Mouse (Mus musculus) megakaryocyte, embryonic 14.5 days (primary cell): ENCODE measurements around the gene Actr1b. TPM values are rescaled to one million over a fixed set of nuclear protein-coding genes. Genes with fewer than 3 reads are reported as not detected.
"Not testable (repeated sequence)": the region's sequence is repeated elsewhere in the genome, so short reads cannot be mapped to it uniquely, and the experiment has no call there.

Experiments
- H3K27me3 ChIP-seq: replicated peaks from 2 replicates; pipeline ENCODE3; 2012; ENCODE audit warnings: inconsistent platforms
- H3K36me3 ChIP-seq: replicated peaks from 2 replicates; pipeline ENCODE3; 2012; ENCODE audit warnings: low read length, inconsistent platforms, mixed read lengths
- H3K4me1 ChIP-seq: 2 replicates; pipeline ENCODE4 v1.6.1; 2012; ENCODE audit warnings: inconsistent platforms
- H3K4me3 ChIP-seq: replicated peaks from 2 replicates; pipeline ENCODE3; 2012; ENCODE audit warnings: moderate library complexity, mild to moderate bottlenecking, inconsistent platforms
- H3K9me3 ChIP-seq: 2 replicates; pipeline ENCODE4 v1.6.1; 2012; ENCODE audit warnings: inconsistent platforms
- FLI1 ChIP-seq: IDR thresholded peaks from 2 replicates; pipeline ENCODE4 v1.6.1; 2012; ENCODE audit warnings: low read length, inconsistent platforms, mixed read lengths
- GATA1 ChIP-seq: IDR thresholded peaks from 3 replicates; pipeline ENCODE4 v1.6.1; 2012; ENCODE audit warnings: mixed read lengths, low read length, inconsistent platforms, borderline replicate concordance
- polyA plus RNA-seq: library from polyadenylated mRNA; stranded (reverse); fragments of >175 nt; gene quantifications from 2 replicates; pipeline ENCODE4 v1.2.3, GENCODE M21; 2012; ENCODE audit warnings: low replicate concordance; ENCODE audit not compliant: insufficient read depth

The Actr1b gene
- polyA plus RNA-seq, 1 experiment = 26.0 TPM

DNA sequence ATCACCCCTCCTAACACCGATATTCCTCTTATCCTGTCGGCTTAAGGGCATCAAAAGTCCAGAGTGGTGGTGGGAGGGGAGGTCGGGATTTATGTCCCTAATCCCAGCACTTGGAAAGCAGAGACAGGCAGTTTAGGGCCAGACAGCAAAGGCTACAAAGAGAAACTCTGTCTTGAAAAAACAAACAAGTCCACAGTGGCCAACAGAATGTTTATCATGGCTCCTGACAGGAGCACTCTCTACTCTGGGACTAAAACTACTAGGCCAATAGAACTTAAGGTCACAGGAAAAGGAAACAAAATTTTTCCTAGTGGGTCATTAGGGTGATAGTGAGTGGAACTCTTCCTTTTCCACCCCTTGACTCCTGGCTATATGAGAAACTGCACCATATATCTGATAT is 39.3 kb downstream of the Actr1b start:
- peaks cover 4% of the 10 kb centered on the region; the same call in 1 of the 2 replicates for H3K4me1 ChIP-seq
- no peaks in the 10 kb centered on the region for H3K9me3 ChIP-seq
- TF ChIP-seq GATA1 = no peak
- TF ChIP-seq FLI1 = no peak
- no peaks in the 10 kb centered on the region for H3K36me3 ChIP-seq
- peaks cover 50% of the 10 kb centered on the region for H3K27me3 ChIP-seq
- H3K4me3 ChIP-seq = no peak overlapping the region

GRCm38 (mm10) chr1:36672648-36673350 is 41.4 kb downstream of the Actr1b start:
- H3K27me3 ChIP-seq = peaks cover 52% of the 10 kb centered on the region
- H3K36me3 ChIP-seq = no peaks in the 10 kb centered on the region
- no peaks in the 10 kb centered on the region for H3K9me3 ChIP-seq
- TF ChIP-seq GATA1 (no peak), FLI1 (no peak)
- no peak overlapping the region for H3K4me3 ChIP-seq
- H3K4me1 ChIP-seq = peaks cover 4% of the 10 kb centered on the region; the same call in 1 of the 2 replicates

GRCm38 (mm10) chr1:36671260-36671659 is 43.0 kb downstream of the Actr1b start:
- TF ChIP-seq FLI1 (no peak), GATA1 (no peak)
- H3K27me3 ChIP-seq = peaks cover 47% of the 10 kb centered on the region
- H3K4me1 ChIP-seq = peaks cover 4% of the 10 kb centered on the region; the same call in 1 of the 2 replicates
- H3K36me3 ChIP-seq = no peaks in the 10 kb centered on the region
- no peak overlapping the region for H3K4me3 ChIP-seq
- H3K9me3 ChIP-seq = no peaks in the 10 kb centered on the region

DNA sequence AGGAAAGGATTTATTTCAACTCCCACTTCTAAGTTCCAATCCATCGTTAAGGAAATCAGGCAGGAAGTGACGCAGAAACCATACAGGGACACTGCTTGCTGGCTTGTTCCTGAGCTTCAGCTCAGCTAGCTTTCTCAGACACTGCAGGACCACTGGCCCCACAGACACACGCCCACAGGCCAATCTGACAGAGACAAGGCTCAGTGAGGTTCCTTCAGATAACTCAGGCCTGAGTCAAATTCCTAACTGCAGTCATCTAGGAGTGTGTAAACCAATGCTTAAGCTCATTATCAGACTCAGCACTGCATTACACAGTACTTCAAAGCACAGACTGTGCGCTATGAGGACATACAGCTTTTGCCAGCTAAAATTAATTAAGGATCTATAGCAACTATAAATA is 44.0 kb downstream of the Actr1b start:
- H3K9me3 ChIP-seq = no peaks in the 10 kb centered on the region
- no peak for TF ChIP-seq FLI1
- TF ChIP-seq GATA1 = no peak
- H3K27me3 ChIP-seq = peaks cover 40% of the 10 kb centered on the region
- H3K4me3 ChIP-seq = no peak overlapping the region
- peaks cover 4% of the 10 kb centered on the region; the same call in 1 of the 2 replicates for H3K4me1 ChIP-seq
- H3K36me3 ChIP-seq = no peaks in the 10 kb centered on the region

DNA sequence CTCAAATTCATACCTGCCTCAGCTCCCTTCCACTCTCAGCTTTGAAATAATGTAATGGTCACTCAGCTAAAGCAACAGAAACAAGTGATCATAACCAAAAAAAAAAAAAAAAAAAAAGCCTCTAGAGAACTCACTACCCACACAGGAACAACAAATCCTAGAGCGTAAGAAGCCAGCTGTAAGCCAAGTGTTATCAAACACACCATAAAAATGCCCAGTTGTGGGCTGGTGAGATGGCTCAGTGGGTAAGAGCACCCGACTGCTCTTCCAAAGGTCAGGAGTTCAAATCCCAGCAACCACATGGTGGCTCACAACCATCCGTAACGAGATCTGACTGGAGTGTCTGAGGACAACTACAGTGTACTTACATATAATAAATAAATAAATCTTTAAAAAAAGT is 46.2 kb downstream of the Actr1b start:
- not testable (repeated sequence) for H3K9me3 ChIP-seq, H3K36me3 ChIP-seq, H3K4me3 ChIP-seq, H3K4me1 ChIP-seq
- H3K27me3 ChIP-seq = peaks cover 26% of the 10 kb centered on the region

- H3K4me3 ChIP-seq = no peak overlapping the region
- H3K36me3 ChIP-seq = no peaks in the 10 kb centered on the region
- TF ChIP-seq GATA1 = no peak
- H3K4me1 ChIP-seq = peaks cover 4% of the 10 kb centered on the region; the same call in 1 of the 2 replicates
- no peaks in the 10 kb centered on the region for H3K9me3 ChIP-seq
- peaks cover 22% of the 10 kb centered on the region for H3K27me3 ChIP-seq
Observed at GRCm38 (mm10) chr1:36665934-36666333, 48.3 kb downstream of the Actr1b start.

DNA sequence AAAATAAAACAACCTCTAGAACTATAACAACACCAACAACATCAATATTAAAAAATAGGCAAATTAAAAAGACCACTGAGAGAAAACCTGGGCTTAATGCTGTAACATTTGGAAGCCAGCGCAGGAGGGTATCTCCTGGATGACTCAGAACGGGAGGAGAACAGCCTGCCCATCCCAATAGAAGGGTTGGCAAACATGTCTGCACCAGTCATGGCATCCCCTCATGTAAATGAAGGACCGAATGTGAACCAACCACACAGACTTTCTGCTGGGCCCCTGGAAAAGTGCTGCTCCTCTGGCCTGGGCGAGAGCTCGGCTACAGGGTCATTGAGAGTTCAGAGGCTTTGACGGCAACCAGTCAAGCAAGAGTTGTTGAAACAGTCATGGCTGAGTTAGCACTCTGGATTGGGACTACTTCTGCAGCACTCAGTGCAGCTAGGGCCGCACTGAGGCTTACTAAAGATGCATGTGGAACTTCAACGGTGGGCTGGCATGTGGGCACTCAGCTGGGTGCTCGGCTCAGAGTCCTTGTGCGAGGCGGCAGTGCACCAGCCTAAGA is 49.0 kb downstream of the Actr1b start:
- Histone ChIP-seq H3K36me3 (no peaks in the 10 kb centered on the region), H3K9me3 (no peaks in the 10 kb centered on the region), H3K4me3 (no peak overlapping the region), H3K4me1 (peaks cover 2% of the 10 kb centered on the region; the same call in 1 of the 2 replicates), H3K27me3 (peaks cover 27% of the 10 kb centered on the region)
- TF ChIP-seq FLI1 (no peak), GATA1 (no peak)

DNA sequence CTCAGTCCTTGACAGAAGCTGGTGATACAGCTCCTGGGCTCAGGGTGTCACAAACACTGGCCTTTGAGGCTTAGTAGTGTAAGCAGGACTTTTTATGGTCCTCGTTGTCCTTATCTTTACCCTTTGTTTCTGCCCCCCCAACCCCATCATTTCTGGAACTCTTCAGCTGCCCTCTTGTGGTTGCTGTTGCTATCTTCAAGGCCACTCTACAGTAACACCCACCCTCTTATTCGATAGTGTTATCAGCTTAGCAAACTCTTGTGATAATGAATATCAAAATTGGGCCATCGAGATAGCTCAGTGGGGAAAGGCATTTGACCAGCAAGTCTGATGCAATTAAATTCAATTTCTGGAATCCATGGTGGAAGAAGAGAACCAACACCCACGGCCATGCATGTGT is 49.8 kb downstream of the Actr1b start:
- H3K36me3 ChIP-seq = no peaks in the 10 kb centered on the region
- no peak overlapping the region for H3K4me3 ChIP-seq
- no peaks in the 10 kb centered on the region for H3K4me1 ChIP-seq
- no peaks in the 10 kb centered on the region for H3K9me3 ChIP-seq
- H3K27me3 ChIP-seq = peaks cover 21% of the 10 kb centered on the region
- TF ChIP-seq FLI1 (no peak), GATA1 (no peak)

DNA sequence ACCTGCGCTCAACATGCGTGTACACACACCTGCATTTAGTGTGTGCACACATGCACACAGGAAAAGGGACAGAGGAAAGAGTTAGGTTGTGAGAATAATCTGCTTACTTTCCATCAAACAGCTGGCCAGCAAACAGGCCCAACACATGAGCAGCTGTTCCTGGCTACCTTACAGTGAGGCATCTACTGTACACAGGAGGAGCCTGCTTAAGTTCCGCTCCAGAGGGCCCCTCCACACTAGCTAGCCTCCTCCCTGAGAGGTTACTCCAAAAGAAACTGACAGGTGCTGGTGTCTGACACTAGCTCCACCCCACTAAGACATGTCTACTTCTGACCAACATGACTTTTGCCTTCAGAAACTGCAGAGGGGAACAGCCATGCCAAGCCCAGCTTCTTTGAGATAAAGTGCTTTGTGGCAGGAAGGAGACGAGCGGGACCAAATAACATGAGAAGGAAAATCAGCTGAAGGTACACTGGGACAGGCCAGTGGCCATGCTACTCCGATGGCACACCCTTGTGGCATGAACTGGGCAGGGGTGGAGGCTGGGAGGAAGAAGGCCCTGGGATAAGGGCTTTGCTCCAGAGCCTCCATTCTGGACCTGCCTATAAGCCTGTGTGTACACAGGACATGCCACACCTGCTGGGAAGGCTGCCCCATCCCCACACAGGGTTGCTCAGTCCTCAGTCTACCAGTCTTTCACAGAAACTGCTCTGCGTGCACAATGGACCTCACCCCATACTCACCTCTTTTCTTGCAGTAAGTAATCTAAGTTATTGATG is 55.4 kb downstream of the Actr1b start:
- Histone ChIP-seq H3K27me3 (peaks cover 25% of the 10 kb centered on the region), H3K4me1 (peaks cover 27% of the 10 kb centered on the region), H3K9me3 (no peaks in the 10 kb centered on the region), H3K36me3 (no peaks in the 10 kb centered on the region), H3K4me3 (no peak overlapping the region)
- no peak for TF ChIP-seq FLI1
- no peak for TF ChIP-seq GATA1
